Mouse (Mus musculus) midbrain, embryonic 14.5 days (tissue): ENCODE data around the gene Golga3. TPM values are rescaled to one million over a fixed set of nuclear protein-coding genes. Genes with fewer than 3 reads are reported as not detected.

Experiments used
- ATAC-seq: fragments of 200-750 bp; cut with Nextera tagmentation; 2 replicates; pipeline ENCODE4 v1.8.0; 2017; ENCODE audit warnings: moderate number of reproducible peaks, moderate library complexity; ENCODE audit not compliant: low FRiP score, low TSS enrichment
- DNase-seq: peaks from one replicate; pipeline ENCODE4 v3.0.0-alpha.2; 2015
- H3K27ac ChIP-seq: fragments of 300-500 bp; sonication (generic); replicated peaks from 2 replicates; pipeline ENCODE4 v1.5.1; 2014; ENCODE audit warnings: mild to moderate bottlenecking, low read depth, low read length, moderate library complexity
- H3K27me3 ChIP-seq: fragments of 300-500 bp; sonication (generic); 2 replicates; pipeline ENCODE4 v1.6.1; 2014; ENCODE audit warnings: low read length, control low read depth, mixed read lengths; ENCODE audit not compliant: control insufficient read depth, insufficient read depth
- H3K36me3 ChIP-seq: fragments of 300-500 bp; sonication (generic); 2 replicates; pipeline ENCODE4 v1.6.1; 2014; ENCODE audit warnings: low read length, control low read depth; ENCODE audit not compliant: control insufficient read depth, insufficient read depth
- H3K4me1 ChIP-seq: fragments of 300-500 bp; sonication (generic); 2 replicates; pipeline ENCODE4 v1.6.1; 2014; ENCODE audit warnings: mild to moderate bottlenecking, antibody characterized with exemption, low read length, control low read depth; ENCODE audit not compliant: control insufficient read depth, insufficient read depth
- H3K4me2 ChIP-seq: fragments of 300-500 bp; sonication (generic); 2 replicates; pipeline ENCODE4 v1.6.1; 2014; ENCODE audit warnings: mild to moderate bottlenecking, low read length, moderate library complexity
- H3K4me3 ChIP-seq: fragments of 300-500 bp; sonication (generic); replicated peaks from 2 replicates; pipeline ENCODE4 v1.5.1; 2014; ENCODE audit warnings: low read depth, low read length
- H3K9ac ChIP-seq: fragments of 300-500 bp; sonication (generic); replicated peaks from 2 replicates; pipeline ENCODE4 v1.6.1; 2014; ENCODE audit warnings: mild to moderate bottlenecking, low read length, moderate library complexity
- H3K9me3 ChIP-seq: fragments of 300-500 bp; sonication (generic); 2 replicates; pipeline ENCODE4 v1.6.1; 2016; ENCODE audit warnings: low read length, control low read depth, mixed read lengths; ENCODE audit not compliant: control insufficient read depth
- WGBS: fragments of 180-500 bp; shearing (Covaris S2); extraction: QIAGEN DNeasy Blood & Tissue Kit; methylation state at CpG from one replicate; pipeline ENCODE4 v1.1.7; 2014; 5-methylcytosine and 5-hydroxymethylcytosine counted together
- polyA plus RNA-seq: library from polyadenylated mRNA; unstranded; fragments of >200 nt; fragmentation: Nextera tagmentation; extraction: Ambion mirVana; gene quantifications from 2 replicates; pipeline ENCODE4 v1.2.1, GENCODE M21; 2014

The Golga3 gene
- polyA plus RNA-seq = 21.2 and 29.4 TPM in 2 replicates

- DNase-seq = peak; percentile 97
- Histone ChIP-seq H3K4me1 (peaks cover 12% of the 10 kb centered on the region), H3K4me3 (peak within 1 kb of the TSS; percentile 91), H3K9ac (peak within 1 kb of the TSS; percentile 90), H3K27ac (peak within 1 kb of the TSS; percentile 81), H3K36me3 (peaks cover 14% of the 10 kb centered on the region), H3K9me3 (no peaks in the 10 kb centered on the region), H3K27me3 (no peaks in the 10 kb centered on the region), H3K4me2 (peak within 1 kb of the TSS; percentile 90)
- ATAC-seq = peak; percentile 99
- under 1% methylated on average over 41 of the region's 41 CpGs for WGBS
Observed at GRCm38 (mm10) chr5:110176362-110177020, at the start of gene Golga3. Gene Golga3 (plus strand): TSS chr5:110176701.

GRCm38 (mm10) chr5:110135293-110136086, 41.0 kb upstream of the Golga3 start, which contains the start of gene Chfr:
Gene Chfr (plus strand): TSS chr5:110135842.
- peak within 1 kb of the TSS; percentile 81 for H3K27ac ChIP-seq
- DNase-seq (peak; percentile 99), ATAC-seq (peak; percentile 100)
- WGBS = 3% methylated on average over 46 of the region's 46 CpGs
- peaks cover 21% of the 10 kb centered on the region for H3K36me3 ChIP-seq
- H3K9me3 ChIP-seq = peaks cover 6% of the 10 kb centered on the region
- peaks cover 9% of the 10 kb centered on the region for H3K4me1 ChIP-seq
- no peaks in the 10 kb centered on the region for H3K27me3 ChIP-seq
- H3K4me2 ChIP-seq = peak within 1 kb of the TSS; percentile 81
- peak within 1 kb of the TSS; percentile 83 for H3K9ac ChIP-seq
- H3K4me3 ChIP-seq = peak within 1 kb of the TSS; percentile 84

GRCm38 (mm10) chr5:110136087-110136464, 40.4 kb upstream of the Golga3 start:
- no peak for DNase-seq
- Histone ChIP-seq H3K9me3 (peaks cover 4% of the 10 kb centered on the region; the same call in 1 of the 2 replicates), H3K27me3 (no peaks in the 10 kb centered on the region), H3K9ac (peak overlapping the region; percentile 83), H3K4me2 (peak overlapping the region; percentile 81), H3K4me3 (peak overlapping the region; percentile 84), H3K4me1 (peaks cover 9% of the 10 kb centered on the region), H3K27ac (peak overlapping the region; percentile 81), H3K36me3 (peaks cover 22% of the 10 kb centered on the region)
- ATAC-seq = peak; percentile 49; the same call in 1 of the 2 replicates
- 7% methylated on average over 18 of the region's 18 CpGs for WGBS

- Histone ChIP-seq H3K9me3 (peaks cover 4% of the 10 kb centered on the region; the same call in 1 of the 2 replicates), H3K9ac (no peak overlapping the region), H3K4me1 (peaks cover 9% of the 10 kb centered on the region), H3K4me3 (no peak overlapping the region), H3K27ac (no peak overlapping the region), H3K4me2 (no peak overlapping the region), H3K36me3 (peaks cover 37% of the 10 kb centered on the region), H3K27me3 (no peaks in the 10 kb centered on the region)
- WGBS = 94% methylated on average over 3 of the region's 3 CpGs
- DNase-seq (no peak), ATAC-seq (no peak)
Observed at GRCm38 (mm10) chr5:110137816-110138215, 38.7 kb upstream of the Golga3 start.

- WGBS = 95% methylated on average over 3 of the region's 3 CpGs
- DNase-seq = no peak
- Histone ChIP-seq H3K27me3 (no peaks in the 10 kb centered on the region), H3K9me3 (no peaks in the 10 kb centered on the region), H3K27ac (no peak overlapping the region), H3K4me3 (no peak overlapping the region), H3K36me3 (peaks cover 49% of the 10 kb centered on the region), H3K4me2 (no peak overlapping the region), H3K4me1 (peaks cover 9% of the 10 kb centered on the region), H3K9ac (no peak overlapping the region)
- ATAC-seq = no peak
Observed at GRCm38 (mm10) chr5:110139325-110139724, 37.2 kb upstream of the Golga3 start.

- peaks cover 60% of the 10 kb centered on the region for H3K36me3 ChIP-seq
- ATAC-seq (no peak), DNase-seq (no peak)
- no peak overlapping the region for H3K27ac ChIP-seq
- no peak overlapping the region for H3K4me3 ChIP-seq
- H3K4me2 ChIP-seq = no peak overlapping the region
- WGBS = 96% methylated on average over 7 of the region's 7 CpGs
- no peaks in the 10 kb centered on the region for H3K9me3 ChIP-seq
- no peaks in the 10 kb centered on the region for H3K27me3 ChIP-seq
- peaks cover 9% of the 10 kb centered on the region for H3K4me1 ChIP-seq
- H3K9ac ChIP-seq = no peak overlapping the region
Observed at GRCm38 (mm10) chr5:110140424-110140823, 36.1 kb upstream of the Golga3 start.

- Histone ChIP-seq H3K27ac (no peak overlapping the region), H3K27me3 (no peaks in the 10 kb centered on the region), H3K36me3 (peaks cover 78% of the 10 kb centered on the region), H3K9ac (no peak overlapping the region), H3K4me1 (no peaks in the 10 kb centered on the region), H3K4me3 (no peak overlapping the region), H3K4me2 (no peak overlapping the region), H3K9me3 (no peaks in the 10 kb centered on the region)
- WGBS = 96% methylated on average over 2 of the region's 2 CpGs
- DNase-seq (no peak), ATAC-seq (no peak)
Observed at GRCm38 (mm10) chr5:110142309-110142708, 34.2 kb upstream of the Golga3 start.

- DNase-seq (peak; percentile 24), ATAC-seq (no peak)
- no peak overlapping the region for H3K27ac ChIP-seq
- no peaks in the 10 kb centered on the region for H3K9me3 ChIP-seq
- H3K9ac ChIP-seq = no peak overlapping the region
- 89% methylated on average over 5 of the region's 5 CpGs for WGBS
- no peaks in the 10 kb centered on the region for H3K27me3 ChIP-seq
- no peak overlapping the region for H3K4me3 ChIP-seq
- no peaks in the 10 kb centered on the region for H3K4me1 ChIP-seq
- peaks cover 82% of the 10 kb centered on the region for H3K36me3 ChIP-seq
- H3K4me2 ChIP-seq = no peak overlapping the region
Observed at GRCm38 (mm10) chr5:110143007-110143406, 33.5 kb upstream of the Golga3 start.
